Mouse (Mus musculus) urinary bladder, adult 18-20 months (tissue): Measurements from ENCODE around the gene Capns1.
"Not testable (repeated sequence)": the region's sequence is repeated elsewhere in the genome, so short reads cannot be mapped to it uniquely, and the experiment has no call there.

ENCODE experiments used
- DNase-seq, 2 experiments: peaks; one replicate each; pipeline ENCODE4 v3.0.0; 2022; ENCODE audit warnings: low spot score in 2 of 2, mixed read lengths in 2 of 2

Capns1 gene

DNA sequence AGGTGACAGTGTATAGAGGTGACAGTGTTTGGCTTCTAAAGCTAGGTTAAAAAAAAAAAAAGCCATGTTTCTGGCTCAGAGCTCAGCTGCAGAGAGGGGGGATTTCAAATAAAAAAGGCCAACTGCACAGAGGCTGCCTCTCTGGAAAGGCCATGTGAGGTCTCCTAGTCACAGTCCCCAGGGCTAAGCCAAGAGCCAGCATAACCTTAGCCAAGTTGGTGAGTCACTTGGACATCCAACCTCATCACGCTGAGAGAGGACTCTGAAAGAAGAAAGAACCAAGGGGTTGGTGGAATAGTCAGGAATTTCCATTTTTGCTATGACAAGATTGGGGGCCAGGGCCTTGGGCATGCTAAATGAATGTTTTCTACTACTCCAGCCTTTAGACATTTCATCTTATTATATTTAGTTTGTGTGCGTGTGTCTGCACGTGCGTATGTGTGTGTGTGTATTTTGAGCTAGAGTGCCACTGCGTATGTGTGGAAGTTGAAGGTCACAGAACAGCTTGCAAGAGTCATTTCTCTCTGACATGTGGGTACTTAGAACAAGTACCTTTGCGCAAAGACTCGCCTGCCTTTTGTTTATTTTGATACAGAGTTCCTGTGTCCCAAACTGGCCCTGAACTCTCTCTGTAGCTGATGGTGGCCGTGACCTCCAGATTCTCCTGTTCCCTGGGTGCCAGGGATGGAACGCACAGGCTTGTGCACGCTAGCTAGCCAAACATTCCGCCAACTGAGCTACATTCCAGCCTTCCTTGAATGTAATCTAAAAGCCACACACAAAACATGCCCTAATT, 4.5 kb upstream of the Capns1 start:
- DNase-seq = no peak

DNA sequence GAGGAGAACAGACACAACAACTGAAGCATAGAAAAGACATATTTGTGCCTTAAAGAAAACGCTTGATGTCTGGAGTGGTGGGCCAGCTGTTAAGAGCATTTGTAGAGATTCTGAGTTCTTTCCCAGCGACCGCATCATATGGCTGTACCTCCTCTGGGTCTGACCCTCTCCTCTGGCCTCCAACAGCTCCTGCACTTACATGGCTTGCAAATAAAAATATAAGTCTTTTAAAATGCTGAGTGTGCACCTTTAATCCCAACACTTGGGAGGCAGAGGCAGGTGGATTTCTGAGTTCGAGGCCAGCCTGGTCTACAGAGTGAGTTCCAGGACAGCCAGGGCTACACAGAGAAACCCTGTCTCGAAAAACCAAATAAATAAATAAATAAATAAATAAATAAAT, 2.0 kb upstream of the Capns1 start:
- DNase-seq = not testable (repeated sequence)

DNA sequence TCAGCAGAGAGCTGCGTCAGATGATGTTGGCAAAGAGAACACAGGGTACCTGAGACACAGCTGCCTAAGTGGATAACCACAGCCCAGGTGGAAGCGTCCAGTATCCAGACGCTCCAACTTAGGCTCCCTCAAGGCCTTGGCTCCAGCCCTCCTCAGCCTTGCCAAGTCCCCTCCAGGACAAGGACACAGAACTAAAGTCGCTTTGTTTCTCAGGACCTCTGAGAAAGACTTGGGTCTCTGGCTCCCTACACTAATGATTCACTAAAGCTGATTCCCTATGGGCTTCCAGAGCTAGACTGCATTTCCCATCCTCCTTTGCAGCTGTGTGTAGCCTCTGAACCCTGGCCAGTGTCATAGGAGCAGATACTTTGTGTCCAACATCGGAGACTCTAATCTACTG, 1.6 kb upstream of the Capns1 start:
- no peak for DNase-seq

DNA sequence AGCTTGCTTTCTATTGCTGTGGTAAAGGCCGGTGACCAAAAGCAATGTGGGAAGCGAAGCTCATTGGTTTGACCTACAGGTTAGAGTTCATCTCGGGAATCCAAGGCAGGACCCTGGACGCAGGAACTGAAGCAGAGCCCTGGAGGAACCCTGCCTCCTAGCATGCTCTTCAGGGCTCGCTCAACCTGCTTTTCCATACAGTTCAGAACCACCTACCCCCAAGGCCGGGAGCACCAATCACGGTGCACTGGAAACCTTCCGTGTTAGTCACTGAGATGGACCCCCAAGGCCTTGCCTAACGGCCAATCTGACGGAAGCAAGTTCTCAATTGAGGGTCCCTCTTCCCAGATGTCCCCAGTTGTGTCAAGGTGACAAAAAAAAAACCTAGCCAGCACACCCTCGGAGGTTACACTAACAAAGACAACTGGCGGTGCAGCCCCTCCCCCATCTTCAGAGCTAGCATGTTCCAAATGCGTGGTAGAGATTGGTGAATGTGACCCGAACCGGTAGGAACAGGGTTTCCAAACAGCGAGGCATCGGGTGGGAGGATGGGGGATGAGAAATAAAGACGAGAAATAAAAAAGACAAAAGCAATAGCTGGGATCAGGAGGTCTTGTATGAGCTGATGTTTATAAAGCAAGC, 1.0 kb upstream of the Capns1 start:
- no peak for DNase-seq

DNA sequence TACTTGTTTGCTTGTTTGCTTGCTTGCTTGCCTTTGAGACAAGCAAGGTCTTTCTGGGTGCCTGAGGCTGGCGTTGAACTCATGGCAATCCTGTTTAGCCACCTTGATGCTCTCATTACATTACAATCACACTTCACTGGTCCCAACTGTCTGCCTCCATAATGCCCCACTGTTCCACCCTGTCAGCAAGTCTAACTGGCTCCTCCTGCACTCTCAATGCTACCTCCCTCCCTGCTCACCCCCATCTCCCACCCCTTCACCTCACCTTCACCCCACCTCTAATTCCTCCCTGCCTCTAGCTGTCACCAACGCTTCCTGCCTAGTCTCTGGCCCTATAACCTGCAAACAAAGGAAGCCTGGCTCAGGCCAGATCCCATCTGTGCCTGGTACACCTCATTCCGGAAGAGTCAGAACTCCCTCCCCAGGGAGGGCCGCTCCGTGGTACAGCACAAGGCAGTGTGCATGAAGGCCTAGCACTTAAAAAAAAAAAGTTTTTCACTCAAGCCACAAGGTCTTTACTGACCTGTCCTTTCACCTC, 950 bp downstream of the Capns1 start:
- no peak for DNase-seq

DNA sequence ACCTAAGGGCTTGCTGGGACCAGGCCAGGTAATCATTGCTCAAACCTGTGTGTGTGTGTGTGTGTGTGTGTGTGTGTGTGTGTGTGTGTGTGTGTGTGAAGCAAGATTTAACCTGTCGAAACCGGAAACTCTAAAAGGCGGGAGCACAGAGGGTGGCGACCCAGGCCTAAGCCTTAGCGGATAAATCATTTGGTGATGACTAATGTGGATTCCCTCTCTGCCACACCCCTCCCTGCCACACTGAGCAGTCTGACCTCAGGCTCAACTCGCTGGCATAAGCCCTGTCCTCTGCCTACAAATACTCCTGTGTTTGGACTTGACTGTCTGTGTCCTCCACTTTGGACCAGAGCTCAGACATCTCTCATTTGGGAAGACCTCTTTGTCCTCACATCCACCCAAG, 2.4 kb downstream of the Capns1 start:
- peak in 1 of 2 experiments; percentile 57 for DNase-seq

DNA sequence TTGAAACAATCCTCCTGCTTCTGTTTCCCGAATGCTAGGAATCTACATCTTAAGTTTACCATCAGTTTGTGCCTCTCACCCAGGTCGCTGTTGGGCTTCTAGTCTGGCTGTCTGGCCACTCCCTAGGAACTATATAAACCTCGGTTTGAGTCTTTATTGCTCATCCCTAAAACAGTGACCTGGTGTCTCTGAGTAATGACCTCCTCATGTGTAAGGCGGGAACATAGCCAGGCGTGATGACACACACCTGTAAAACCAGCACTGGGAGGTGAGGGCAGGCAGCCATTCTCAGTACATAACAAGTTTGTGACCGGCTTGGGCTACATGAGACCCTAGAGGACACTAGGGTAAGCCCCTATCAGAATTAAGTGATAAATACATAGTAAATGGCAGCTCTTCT, 3.1 kb downstream of the Capns1 start:
- no peak for DNase-seq

DNA sequence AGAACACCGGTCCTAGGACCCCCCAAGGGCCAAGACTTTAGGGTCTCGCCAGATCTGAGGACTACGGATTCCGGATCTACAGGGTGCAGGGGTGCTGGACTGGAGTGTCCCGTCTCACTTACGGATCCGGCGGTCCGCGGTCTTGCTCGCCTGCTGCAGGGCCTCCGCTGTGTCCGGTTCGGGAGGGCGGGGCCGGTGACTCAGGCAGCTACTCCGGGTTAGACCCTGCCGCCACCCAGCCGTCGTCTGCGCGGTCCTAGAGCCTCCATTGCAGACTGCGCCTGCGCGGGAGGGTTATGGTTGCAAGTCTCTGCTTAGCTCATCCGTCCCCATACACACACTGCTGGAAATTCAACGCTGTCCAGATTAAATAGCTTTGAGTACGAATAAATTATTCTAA, 3.7 kb downstream of the Capns1 start:
- DNase-seq = peak; percentile 87 to 94

DNA sequence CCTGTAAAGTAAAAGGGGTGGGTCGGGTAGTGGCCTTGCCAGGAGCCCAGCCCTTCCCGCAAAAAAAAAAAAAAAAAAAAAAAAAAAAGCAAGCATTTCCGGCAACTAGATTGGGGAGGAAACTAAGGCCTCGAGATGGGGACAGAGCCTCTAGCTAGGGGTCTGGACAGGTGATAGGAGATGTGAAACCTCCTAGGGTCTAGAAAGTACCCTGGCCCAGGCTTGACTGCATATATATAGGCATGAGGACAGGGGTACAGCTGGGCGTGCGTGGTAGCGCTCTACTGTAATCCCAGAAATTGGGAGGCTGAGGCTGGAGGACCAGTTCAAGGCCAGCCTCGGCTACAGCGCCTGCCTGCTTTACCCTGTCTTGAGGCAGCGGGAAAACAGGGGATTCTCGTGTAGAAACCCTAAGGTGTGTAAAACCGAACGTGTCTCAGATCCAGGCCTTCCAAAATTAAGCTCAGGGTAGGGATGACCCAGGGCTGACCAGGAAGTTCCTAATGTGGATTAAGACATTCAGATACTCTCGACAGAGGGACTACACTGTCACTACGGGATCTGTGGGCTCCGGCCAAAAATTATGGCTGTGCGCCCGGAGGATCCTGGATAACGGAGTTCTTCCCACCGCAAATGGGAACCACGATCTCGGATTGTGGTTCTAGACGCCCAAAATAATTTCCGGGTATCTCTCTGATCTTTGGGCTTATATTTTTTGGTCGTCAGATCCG, 4.3 kb downstream of the Capns1 start:
- peak in 1 of 2 experiments; percentile 35 for DNase-seq

DNA sequence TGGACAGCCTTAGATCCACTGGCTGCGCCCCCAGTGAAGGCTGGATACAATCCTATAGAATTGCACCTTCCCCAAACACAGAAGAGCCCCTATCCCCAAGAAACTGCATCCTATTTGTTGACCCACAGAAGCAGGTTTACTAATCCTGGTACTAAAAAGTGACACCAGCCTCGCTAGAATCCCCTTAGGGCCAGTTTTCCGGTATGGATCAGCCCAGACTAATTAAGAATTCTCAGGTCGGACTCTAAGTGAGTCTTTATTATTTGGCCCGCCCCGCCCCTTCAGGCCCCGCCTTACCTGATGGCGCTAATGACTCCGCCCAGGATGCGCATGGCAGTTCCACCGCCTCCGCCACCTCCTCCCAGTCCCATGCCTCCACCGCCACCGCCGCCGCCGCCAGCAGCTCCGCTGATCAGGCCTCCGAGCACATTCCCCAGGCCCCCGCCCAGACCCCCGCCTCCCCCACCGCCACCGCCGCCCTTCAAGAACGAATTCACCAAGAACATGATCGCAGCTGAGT, 5.0 kb downstream of the Capns1 start:
- DNase-seq = peak; percentile 77 to 83

DNA sequence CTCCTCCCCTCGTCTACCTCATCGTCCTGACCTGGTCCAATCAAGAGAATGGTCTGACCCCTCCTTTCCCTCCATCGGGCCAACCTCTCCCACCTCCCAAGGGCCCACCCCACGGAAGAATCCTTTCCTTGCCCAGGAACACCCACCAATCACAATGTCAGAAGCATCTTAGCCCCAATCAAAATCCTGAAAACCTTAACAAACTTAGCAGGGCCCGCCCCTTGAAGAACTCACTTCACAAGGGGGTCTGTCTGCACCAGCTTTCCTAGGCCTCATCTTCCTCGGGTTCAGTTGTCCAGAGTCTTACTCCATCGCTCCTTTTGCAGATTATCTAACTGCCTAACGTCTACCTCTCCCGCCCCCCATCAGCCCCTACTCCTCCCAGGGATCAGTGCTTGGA, 5.6 kb downstream of the Capns1 start:
- no peak for DNase-seq

DNA sequence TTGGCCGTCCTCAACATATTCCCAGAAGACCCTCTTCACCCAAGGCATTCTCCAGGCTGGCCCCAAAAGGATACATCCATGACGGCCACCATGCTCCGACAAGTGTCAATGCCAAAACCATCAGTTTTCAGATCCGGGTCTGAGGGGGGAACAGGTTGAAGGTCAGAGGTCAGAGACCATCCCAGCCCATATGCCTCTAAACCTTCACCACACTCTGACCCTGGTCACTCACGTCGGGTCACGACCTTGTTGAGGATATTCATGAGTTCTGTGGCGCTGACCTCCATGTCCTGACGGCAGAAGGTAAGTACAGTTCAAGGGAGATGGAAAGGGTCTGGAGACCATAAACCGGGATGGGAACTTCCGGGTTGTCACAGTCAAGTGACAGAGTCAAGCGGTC, 6.5 kb downstream of the Capns1 start:
- no peak for DNase-seq

DNA sequence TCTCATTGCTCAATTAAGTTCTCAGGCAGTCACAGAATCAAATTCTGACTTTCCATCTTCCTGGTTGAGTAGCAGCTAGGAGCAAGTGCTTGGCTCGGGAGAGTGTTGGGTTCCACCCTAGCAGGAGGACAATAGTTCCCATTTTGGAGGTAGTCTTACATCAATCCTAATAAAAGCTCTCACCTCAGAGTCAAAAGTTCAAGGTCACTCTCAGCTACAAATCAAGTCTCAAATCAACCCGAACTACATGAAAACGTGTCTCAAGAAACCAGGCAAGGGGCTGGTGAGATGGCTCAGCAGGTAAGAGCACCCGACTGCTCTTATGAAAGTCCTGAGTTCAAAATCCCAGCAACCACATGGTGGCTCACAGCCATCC, 9.5 kb downstream of the Capns1 start:
- no peak for DNase-seq

DNA sequence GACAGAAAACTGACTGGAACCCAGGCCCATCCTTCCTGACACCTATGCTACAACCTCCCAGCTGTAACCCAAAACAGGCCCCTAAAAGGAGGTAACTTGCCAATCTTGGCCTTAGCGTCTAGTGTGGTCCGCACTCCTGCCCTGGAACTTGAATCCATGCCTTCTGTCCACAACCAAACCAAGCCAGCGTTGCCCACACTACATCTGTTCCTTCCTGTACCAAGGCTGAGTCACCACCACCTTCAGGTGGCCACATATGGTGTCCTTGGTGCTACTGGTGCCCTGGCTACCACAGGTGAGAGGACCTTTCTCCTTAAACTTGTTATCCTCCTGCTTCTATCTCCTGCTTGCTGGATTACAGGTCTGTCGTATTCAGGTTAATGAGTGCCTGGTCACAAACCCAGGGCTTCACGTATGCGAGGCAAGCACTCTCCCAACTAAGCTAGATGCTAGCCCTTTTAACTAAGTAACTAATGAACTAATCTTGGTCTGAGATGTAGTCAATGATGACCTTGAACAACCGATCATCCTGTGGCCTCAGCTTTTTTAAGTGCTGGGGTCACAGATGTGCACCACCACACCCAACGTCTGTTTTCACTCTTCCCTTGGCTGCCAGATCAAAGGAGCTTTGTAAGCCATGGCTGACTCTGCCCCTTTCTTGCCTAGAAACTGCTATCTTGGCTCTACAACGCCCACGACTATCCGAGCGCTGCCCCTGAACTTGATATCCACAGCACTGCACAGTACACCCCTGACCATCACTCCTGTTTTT, 10.1 kb downstream of the Capns1 start:
- DNase-seq = no peak

DNA sequence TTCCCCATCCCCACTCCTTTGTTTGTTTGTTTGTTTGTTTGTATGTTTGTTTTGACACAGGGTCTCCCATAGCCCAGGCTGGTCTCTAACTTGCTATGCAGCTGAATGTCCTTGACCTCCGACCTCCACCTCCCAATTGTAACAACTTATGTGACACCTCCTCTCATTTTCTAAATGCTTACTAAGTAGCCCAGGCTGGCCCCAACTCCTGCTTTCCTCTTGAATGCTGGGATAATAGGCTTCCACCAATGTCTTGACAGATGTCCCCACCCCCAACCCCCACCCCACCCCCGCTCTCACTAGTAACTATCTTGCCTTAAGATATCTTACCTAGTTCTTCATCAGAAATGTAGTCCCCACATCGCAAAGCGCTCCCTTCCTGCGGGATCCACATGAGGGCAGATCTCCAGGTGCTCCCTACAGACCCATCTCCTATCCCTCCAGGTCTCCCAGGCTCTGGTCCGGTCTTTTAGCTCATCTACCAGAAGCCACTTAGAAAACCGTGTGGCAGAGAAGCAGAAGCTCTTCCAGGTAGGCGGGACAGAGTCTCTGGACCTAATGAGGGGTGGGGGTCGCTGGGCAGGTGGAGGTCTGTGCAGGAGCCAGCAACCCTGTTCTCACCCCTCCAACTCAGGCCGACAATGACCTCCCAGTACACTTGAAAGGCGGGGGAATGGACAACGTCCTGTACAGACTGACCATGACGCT, 13.8 kb downstream of the Capns1 start:
- DNase-seq = no peak

DNA sequence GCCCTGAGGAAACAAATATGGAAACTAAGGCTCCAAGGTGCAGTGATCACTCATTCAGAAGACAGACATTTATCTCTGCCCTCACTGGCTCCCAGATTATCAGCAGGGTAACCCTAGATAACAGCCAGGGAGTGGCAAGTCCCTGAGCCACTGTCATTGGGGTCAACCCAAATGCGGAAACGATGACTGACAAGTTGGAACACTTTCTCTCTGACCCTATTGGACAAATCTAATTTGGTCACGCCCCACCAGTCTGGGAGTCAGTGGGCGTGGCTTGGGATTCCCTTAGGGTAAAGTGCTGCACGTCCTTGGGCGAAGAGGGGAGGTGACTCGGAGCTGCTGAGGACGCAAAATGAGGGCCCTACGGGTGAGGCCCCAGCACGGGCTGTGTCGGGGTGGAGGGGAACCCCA, 14.7 kb downstream of the Capns1 start, which contains the start of gene Cox7a1:
Gene Cox7a1 (plus strand): TSS at position 266 of the 411 bp plus-strand sequence.
- peak; percentile 71 to 82 for DNase-seq

DNA sequence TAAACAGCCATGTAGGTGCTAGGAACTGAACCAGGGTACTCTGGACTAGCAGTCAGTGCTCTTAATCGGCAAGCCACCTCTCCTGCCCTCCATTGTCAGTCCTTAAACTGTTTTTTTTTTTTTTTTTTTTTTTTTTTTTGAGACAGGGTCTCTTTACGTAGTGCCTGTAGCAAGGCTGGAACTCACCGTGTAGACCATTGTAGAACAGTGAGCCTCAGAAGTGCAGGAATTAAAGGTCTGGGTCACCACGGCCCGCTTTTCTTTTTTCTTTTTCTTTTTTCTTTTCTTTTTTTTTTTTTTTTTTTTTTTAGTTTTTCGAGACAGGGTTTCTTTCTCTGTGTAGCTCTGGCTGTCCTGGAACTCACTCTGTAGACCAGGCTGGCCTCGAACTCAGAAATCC, 15.4 kb downstream of the Capns1 start:
- DNase-seq = not testable (repeated sequence)

DNA sequence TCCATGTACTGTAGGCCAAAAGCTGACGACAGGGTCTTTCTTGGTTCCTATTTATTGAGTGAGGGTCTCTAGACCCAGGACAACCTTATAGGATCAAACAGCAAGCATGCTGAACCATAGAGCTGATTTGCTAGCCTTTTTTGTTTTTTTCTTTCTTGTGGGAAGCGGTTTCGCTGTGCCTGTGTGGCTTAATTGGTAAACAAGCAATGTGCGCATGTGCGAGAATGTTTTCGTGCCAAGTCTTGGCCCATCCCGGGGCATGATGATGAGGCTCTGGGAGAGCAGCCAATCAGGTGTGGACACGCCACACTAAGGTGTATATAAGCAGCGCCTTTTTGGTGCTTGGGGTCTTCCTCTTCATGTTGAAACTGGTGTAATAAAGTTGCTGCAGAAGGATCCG, 16.7 kb downstream of the Capns1 start:
- DNase-seq = not testable (repeated sequence)

DNA sequence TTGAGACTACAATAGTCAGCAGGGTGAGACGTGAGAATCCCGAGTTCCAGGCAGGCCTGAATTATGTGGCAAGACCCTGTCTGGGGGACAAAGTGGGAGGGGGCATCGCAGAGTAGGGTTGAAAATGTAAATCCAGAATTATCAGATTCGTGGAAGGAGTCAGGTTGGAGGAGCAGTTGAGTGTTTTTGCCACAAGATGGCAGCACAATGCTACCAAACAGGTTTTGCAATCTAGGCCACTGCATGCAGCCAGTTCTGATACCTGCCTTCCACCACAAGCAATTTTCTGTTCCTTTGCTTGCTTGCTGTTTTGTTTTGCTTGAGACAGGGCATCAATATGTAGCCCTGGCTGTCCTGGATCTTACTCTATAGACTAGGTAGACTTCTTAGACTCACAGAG, 17.3 kb downstream of the Capns1 start:
- peak in 1 of 2 experiments; percentile 50 for DNase-seq

DNA sequence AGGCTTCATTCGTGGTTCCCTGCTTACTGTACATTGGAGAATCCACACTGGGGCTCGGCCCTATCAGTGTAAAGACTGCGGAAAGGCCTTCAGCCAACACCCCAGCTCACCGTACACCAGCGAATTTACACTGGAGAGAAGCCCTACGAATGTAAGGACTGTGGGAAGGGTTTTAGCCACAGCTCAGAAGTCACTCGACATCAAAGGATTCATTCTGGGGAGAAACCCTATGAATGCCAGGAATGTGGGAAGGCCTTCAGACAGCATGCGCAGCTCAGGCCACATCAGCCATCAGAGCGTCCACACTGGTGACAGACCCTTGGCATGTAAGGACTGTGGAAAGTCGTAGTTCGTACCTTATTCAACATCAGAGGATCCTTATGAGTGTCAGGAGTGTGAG, 20.4 kb downstream of the Capns1 start:
- DNase-seq = no peak

DNA sequence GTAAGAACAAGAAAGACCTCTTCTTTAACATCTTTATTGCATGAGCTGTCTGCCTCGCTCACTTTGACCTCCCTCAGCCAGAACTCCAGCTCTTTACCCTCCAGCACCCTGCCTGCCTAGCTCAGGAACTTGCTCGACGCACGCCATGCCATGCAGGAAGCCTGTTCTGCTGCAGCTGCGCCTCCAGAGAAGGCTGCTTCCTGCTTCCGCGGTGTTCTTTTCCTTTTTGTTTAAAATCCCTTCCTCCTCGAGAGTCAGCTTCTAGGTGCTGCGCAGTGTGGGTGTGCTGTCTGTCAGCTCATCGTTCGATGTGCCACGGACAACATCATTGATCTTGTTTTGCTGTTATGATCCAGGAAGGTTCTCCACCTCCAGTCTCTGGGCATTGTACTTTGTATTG, 22.1 kb downstream of the Capns1 start:
- DNase-seq = no peak
